In genomic region chr5:100499831-100500304, GRCm38 (mm10) we compare ENCODE assay signal across 8 mouse cellular contexts. TPM values are rescaled to one million over a fixed set of nuclear protein-coding genes. Genes with fewer than 3 reads are reported as not detected.
DNase-seq lines count a peak whose midpoint lies in the region; ATAC-seq and TF ChIP-seq lines count a peak whose summit lies in the region.

No protein-coding gene starts in this region.

- WGBS in heart, embryonic 10.5 days, result under 1% methylated on average over 41 of the region's 41 CpGs
- WGBS in lung, embryonic 14.5 days, result under 1% methylated on average over 29 of the region's 41 CpGs
- 2% methylated on average over 41 of the region's 41 CpGs for WGBS in olfactory bulb, adult 2 months

- peak overlapping the region; percentile 65 for H3ac ChIP-seq in C2C12 (ENCODE audit: control insufficient read depth, insufficient read length, low read depth)

- H3K9ac ChIP-seq in lung, embryonic 14.5 days, result peak overlapping the region; percentile 67

- H3K79me3 ChIP-seq in C2C12 (ENCODE audit: low read depth), result peaks cover 46% of the 10 kb centered on the region

- peaks cover 52% of the 10 kb centered on the region for H3K79me2 ChIP-seq in C2C12 (ENCODE audit: control insufficient read depth, insufficient read depth)

- DNase-seq in adrenal gland, adult (ENCODE audit: inconsistent age in 2 of 2, low spot score in 1 of 2), result peak; percentile 40 to 71
- peak; percentile 63 for DNase-seq in embryo, embryonic 10.5 days (ENCODE audit: low spot score)
- DNase-seq in heart, embryonic 10.5 days (ENCODE audit: low spot score), result peak; percentile 85
- DNase-seq in kidney, postnatal 14 days, result peak; percentile 38
- peak; percentile 59 for DNase-seq in lung, embryonic 14.5 days
- DNase-seq in thymus, postnatal 14 days, result peak; percentile 67

- peak overlapping the region; percentile 94 for H3K4me2 ChIP-seq in lung, embryonic 14.5 days

- no peak for TF ChIP-seq POLR2A in olfactory bulb, adult 2 months (IDR thresholded peaks at IDR 0.05; ENCODE audit: insufficient read depth, low read depth, low read length)

- peak; percentile 10; the same call in 1 of the 2 replicates for ATAC-seq in lung, embryonic 14.5 days (ENCODE audit: insufficient read depth)

- H3K27me3 ChIP-seq in C2C12 (ENCODE audit: control insufficient read depth, insufficient read depth, insufficient read length), result no peaks in the 10 kb centered on the region
- no peaks in the 10 kb centered on the region for H3K27me3 ChIP-seq in heart, embryonic 10.5 days (ENCODE audit: insufficient read depth, poor library complexity, severe bottlenecking)
- no peaks in the 10 kb centered on the region for H3K27me3 ChIP-seq in lung, embryonic 14.5 days (ENCODE audit: insufficient read depth, low read length)

- no peaks in the 10 kb centered on the region for H3K9me3 ChIP-seq in heart, embryonic 10.5 days
- no peaks in the 10 kb centered on the region for H3K9me3 ChIP-seq in lung, embryonic 14.5 days (ENCODE audit: low read depth, low read length)

- no peak for TF ChIP-seq CTCF in C2C12 (IDR thresholded peaks at IDR 0.05; ENCODE audit: control insufficient read depth, insufficient read depth, insufficient read length)
- TF ChIP-seq CTCF in lung, embryonic 14.5 days (IDR thresholded peaks at IDR 0.05; ENCODE audit: low read depth), result no peak
- no peak for TF ChIP-seq CTCF in olfactory bulb, adult 2 months (IDR thresholded peaks at IDR 0.05; ENCODE audit: insufficient read depth, low read depth, low read length)

- H3K36me3 ChIP-seq in C2C12 (ENCODE audit: control insufficient read depth, insufficient read depth), result no peaks in the 10 kb centered on the region
- no peaks in the 10 kb centered on the region for H3K36me3 ChIP-seq in heart, embryonic 10.5 days
- no peaks in the 10 kb centered on the region for H3K36me3 ChIP-seq in lung, embryonic 14.5 days (ENCODE audit: insufficient read depth)

- peak overlapping the region; percentile 72 for H3K4me3 ChIP-seq in C2C12 (ENCODE audit: insufficient read depth, poor library complexity, severe bottlenecking)
- peak overlapping the region; percentile 88 for H3K4me3 ChIP-seq in heart, embryonic 10.5 days
- peak overlapping the region; percentile 76 for H3K4me3 ChIP-seq in lung, embryonic 14.5 days (ENCODE audit: low read depth, low read length)
- H3K4me3 ChIP-seq in olfactory bulb, adult 2 months (ENCODE audit: insufficient read depth, low read depth, low read length), result peak overlapping the region; percentile 75

- H3K4me1 ChIP-seq in heart, embryonic 10.5 days, result peaks cover 18% of the 10 kb centered on the region
- peaks cover 8% of the 10 kb centered on the region; the same call in 1 of the 2 replicates for H3K4me1 ChIP-seq in lung, embryonic 14.5 days (ENCODE audit: insufficient read depth)
- 0 out of 2 replicates have a peak, but pooled peaks cover 2% of the 10 kb centered on the region for H3K4me1 ChIP-seq in olfactory bulb, adult 2 months (ENCODE audit: control insufficient read depth, insufficient read depth, low read length)

- peak overlapping the region; percentile 81 for H3K27ac ChIP-seq in heart, embryonic 10.5 days
- peak overlapping the region; percentile 78 for H3K27ac ChIP-seq in lung, embryonic 14.5 days (ENCODE audit: low read depth)
- H3K27ac ChIP-seq in olfactory bulb, adult 2 months (ENCODE audit: insufficient read depth, low read depth, low read length), result no peak overlapping the region

TF ChIP-seq in C2C12, 6 proteins besides CTCF, POLR2A, EP300 and RAD21:
- no peak for TF ChIP-seq FOSL1 (IDR thresholded peaks at IDR 0.05; ENCODE audit: insufficient read depth, low read length, poor library complexity, severe bottlenecking)
- no peak for TF ChIP-seq CEBPB (IDR thresholded peaks at IDR 0.05; ENCODE audit: low read depth)
- TF ChIP-seq MYOG (IDR thresholded peaks at IDR 0.05; ENCODE audit: control insufficient read depth, extremely low read depth, insufficient read length), result no peak
- no peak for TF ChIP-seq MYOD1 (IDR thresholded peaks at IDR 0.05; ENCODE audit: control insufficient read depth, insufficient read length, low read depth)
- no peak for TF ChIP-seq USF1 (IDR thresholded peaks at IDR 0.05; ENCODE audit: low read depth)
- no peak for TF ChIP-seq MAX (IDR thresholded peaks at IDR 0.05)

RNA-seq across cellular contexts. Expression of gene Lin54, which starts 0.6 kb away (rescaled TPM):
- 5.2 TPM for polyA plus RNA-seq in C2C12 (2012; fragmentation: generic; extraction: Trizol)
- polyA plus RNA-seq in heart, embryonic 10.5 days (2016; fragmentation: Nextera tagmentation; extraction: Ambion mirVana), result 10.4 and 13.4 TPM in 2 replicates
- 18.0 and 18.5 TPM in 2 replicates for polyA plus RNA-seq in lung, embryonic 14.5 days (2014; fragmentation: Nextera tagmentation; extraction: Ambion mirVana)
- polyA plus RNA-seq in olfactory bulb, adult 2 months (2012; ENCODE audit: insufficient read depth, insufficient read length, low replicate concordance, missing spikeins), result not detected in 2 replicates

RNA-seq across cellular contexts. Expression of gene Cops4, which starts 18.2 kb away (rescaled TPM):
- 85.6 TPM for polyA plus RNA-seq in C2C12 (2012; fragmentation: generic; extraction: Trizol)
- 172 and 203 TPM in 2 replicates for polyA plus RNA-seq in heart, embryonic 10.5 days (2016; fragmentation: Nextera tagmentation; extraction: Ambion mirVana)
- 202 and 209 TPM in 2 replicates for polyA plus RNA-seq in lung, embryonic 14.5 days (2014; fragmentation: Nextera tagmentation; extraction: Ambion mirVana)
- polyA plus RNA-seq in olfactory bulb, adult 2 months (2012; ENCODE audit: insufficient read depth, insufficient read length, low replicate concordance, missing spikeins), result 234 TPM in 1 of 2 replicates, not detected in the other
